Mouse (Mus musculus) frontal cortex, adult 2 months (tissue): ENCODE measurements around the gene Hsf4. TPM values are rescaled to one million over a fixed set of nuclear protein-coding genes. Genes with fewer than 3 reads are reported as not detected.
"Not testable (repeated sequence)": the region's sequence is repeated elsewhere in the genome, so short reads cannot be mapped to it uniquely, and the experiment has no call there.

ENCODE experiments used
- DNase-seq, 2 experiments: peaks; one replicate each; pipeline ENCODE4 v3.0.0; 2022; ENCODE audit warnings: low spot score in 1 of 2; ENCODE audit errors: extremely low spot score in 1 of 2
- polyA plus RNA-seq: library from polyadenylated mRNA; depleted of rRNA; stranded (reverse); fragments of >200 nt; gene quantifications from 2 replicates; pipeline ENCODE4 v1.2.3, GENCODE M21; 2012

Gene Hsf4
- polyA plus RNA-seq, 1 experiment: 20.2 TPM

DNA sequence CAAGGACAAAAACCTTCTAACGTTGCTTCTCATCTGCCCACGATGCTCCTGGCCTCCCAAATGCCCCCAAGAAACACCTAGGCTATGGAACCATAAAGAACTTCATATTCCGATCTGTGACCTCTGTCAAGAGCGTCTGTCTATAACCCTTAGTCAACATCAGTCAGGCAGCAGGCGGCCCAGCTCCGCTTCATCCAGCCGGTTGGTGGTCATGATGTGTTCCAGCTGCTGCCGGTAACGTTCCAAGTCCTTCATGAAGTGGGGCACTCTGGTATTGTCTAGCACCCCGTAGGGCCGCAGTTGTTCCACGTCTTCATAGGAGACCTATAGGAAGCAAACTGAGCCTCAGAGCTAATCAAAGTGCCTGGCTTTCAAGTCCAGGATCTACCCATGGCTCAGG, 12.2 kb downstream of the Hsf4 start:
- no peak for DNase-seq

- DNase-seq: no peak
Observed at GRCm38 (mm10) chr8:105282239-105282638, 12.6 kb downstream of the Hsf4 start.

DNA sequence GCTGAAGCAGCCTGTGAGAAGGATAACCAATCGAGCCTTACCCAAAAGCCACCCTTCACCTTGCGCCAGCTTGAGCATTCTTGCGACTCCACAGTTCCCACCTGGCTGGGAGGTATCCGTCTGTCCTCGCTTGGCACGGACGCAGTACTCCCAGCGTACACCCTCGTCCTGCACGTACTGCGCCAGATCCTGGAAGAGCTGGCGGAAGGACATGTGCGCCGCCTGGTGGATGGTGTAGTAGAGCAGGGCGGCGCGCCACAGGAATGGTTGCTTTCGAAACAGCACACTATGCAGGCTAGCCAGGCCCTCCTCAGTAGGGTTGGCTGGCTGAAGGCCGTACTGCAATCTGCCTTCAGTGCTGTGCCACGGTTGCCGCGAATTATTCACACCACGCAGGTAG, 13.5 kb downstream of the Hsf4 start:
- DNase-seq: no peak

DNA sequence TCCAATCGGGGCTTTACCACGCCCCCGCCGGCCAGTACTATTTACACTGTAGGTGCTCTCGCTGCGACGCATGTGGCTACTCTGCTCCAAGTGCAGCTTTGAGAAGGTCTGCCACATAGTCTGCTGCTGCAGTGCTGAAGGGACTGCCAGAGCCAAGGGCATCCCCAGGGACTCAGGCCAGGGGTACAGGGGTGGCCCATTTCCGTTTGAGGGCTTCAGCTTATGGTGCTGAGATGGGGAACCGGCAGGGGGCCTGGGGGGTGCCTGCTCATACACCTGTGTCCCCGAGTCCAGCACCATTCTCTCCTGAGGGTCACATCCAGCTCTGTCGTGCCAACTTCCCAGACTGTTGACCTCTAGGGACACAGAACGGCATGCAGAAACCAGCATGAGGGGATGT, 15.9 kb downstream of the Hsf4 start:
- no peak for DNase-seq

GRCm38 (mm10) chr8:105286907-105287306, 17.3 kb downstream of the Hsf4 start:
- DNase-seq: no peak

DNA sequence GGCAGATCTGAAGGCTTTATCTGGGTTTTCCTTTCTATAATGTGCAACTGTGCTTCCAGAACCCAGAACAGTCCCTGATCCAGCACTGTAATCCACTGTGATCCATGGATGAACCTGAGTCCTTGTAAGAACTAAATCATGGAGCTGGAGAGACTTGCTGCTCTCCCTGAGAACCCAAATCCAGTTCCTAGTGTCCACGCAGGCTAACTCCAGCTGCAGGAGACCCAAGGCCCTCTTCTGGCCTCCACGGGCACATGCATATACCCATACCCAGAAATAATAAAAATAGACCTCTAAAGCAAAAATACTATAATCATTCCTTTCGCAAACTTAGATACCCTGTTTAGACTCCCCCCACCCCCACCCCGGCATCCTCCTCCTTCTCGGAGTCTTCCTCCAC, 18.6 kb downstream of the Hsf4 start:
- no peak for DNase-seq

DNA sequence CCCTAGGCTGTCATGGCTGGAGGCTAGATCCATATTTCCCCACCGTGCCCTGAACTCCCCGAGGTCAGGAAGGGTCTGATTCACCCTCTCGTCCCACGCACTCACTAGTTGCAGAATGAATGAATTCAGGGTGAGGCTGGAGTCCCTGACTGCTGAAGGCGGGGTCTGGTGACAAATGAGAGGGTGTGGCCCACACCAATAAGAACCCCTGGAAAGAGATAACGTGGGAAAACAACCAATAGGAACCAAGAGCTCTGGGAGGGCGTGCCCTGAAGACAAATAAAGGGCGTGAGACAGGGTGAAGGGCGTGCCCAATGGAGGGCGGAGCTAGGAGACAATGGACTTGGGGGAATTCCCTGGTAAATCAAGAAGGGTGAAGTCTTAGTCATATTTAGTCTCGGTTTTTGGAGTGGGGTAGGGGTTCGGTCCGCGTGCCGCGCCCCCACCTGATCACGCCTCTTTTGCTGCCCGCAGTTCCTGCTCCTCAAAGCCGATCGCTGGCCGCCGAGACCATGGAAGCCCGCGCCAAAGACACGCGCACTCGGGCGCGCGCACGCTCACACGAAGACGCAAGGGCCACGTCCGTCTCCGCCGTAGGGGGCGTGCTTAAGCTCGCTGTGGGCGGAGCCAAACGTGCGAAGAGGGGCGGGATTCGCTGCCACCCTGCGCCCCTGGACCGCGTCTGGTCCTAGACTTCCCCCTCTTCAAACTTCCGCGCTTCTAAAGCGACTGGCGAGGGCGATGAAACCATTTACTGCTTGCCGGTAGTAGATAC, 19.5 kb downstream of the Hsf4 start:
- DNase-seq: peak; percentile 90 to 95

DNA sequence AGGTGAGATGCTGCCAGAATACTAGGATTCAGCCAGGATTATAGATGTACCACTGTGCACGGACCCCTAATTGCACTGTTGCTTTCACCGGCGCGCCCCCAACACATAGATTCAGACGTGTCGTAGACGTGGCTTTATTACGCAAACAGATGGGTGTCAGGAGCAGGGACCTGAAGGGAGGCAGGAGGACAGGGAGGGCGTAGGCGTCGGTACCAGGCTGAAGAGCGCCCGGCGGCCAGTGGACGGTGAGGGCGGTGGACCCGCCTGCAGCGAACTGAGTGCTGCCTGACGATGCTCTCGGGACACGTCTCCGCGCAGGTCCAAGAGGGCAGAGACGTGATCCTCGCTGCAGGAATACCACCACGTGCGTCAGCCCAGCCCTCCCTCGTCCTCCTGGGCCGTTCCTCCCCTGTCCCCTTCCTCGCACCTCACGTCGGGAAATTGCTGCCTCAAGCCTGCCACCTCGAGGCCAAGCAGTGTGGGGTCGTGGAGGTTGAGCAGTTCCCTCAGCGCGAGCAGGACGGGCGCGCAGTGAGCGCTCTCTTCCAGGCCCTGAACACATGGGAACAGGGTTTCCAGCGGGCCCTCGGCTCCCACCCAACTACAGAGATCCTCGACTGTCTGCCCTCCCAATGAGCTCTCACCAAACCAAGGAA, 20.3 kb downstream of the Hsf4 start, which contains the start of gene 4931428F04Rik:
4931428F04Rik (minus strand) TSS at position 60 of the 656 bp plus-strand sequence.
- DNase-seq: no peak

DNA sequence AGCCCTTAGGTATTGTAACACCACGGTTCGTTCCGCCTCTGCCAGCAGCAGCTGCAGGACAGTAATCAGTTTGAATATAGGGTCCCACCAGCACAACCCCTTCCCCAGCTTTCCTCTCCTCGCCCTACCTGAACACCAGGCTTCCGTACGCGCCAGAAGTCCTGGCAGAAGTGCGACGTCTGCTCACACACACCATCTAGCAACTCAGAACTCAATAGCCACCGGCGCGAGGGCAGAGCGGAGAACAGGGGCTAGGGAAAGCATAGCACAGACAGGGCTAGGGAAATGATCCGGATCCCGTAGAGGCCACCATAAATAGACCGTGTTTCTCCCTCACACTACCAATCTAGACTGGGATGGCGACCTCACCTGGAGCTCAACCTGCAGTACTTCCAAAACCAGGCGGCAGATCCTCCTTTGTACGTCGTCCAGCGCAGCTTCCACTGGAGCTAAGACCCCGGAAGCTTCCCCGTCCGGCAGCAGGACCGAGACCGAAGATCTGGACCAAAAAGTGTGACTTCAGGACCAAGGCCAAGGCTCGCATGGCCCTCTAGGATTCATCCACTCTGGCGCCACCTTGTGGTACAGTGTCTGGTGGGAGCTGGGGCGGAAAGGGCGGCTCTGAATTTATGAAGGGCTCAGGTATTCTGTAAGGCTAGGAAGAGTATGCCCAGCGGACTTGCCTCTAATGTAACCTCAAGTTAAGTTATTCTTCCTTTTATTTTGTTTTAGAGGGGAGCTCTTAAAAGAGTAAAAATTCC, 21.1 kb downstream of the Hsf4 start:
- DNase-seq: peak in 1 of 2 experiments; percentile 86

DNA sequence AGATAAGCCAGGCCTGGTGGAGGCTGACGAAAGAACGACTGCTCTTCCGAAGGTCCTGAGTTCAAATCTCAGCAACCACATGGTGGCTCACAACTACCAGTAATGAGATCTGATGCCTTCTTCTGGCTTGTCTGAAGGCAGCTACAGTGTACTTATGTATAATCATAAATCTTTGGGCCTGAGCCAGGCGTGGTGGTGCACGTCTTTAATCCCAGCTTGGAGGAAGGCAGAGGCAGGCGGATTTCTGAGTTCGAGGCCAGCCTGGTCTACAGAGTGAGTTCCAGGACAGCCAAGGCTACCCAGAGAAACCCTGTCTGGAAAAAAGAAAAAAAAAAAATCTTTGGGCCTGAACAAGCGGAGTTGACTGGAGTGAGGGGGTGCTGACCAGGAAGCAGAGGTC, 21.8 kb downstream of the Hsf4 start:
- not testable (repeated sequence) for DNase-seq

DNA sequence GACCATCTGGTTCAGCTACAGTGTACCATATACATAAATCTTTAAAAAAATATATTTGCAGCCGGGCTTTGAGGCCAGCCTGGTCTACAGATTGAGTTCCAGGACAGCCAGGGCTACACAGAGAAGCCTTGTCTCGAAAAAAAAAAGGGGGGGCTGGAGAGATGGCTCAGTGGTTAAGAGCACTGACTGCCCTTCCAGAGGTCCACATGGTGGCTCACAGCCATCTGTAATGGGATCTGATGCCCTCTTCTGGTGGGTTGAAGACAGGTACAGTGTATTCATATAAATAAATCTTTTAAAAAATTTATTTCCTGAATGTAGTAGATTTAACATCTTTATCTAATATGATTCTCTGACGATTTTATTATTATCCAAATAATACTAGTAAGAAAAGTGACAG, 22.2 kb downstream of the Hsf4 start:
- DNase-seq: not testable (repeated sequence)

DNA sequence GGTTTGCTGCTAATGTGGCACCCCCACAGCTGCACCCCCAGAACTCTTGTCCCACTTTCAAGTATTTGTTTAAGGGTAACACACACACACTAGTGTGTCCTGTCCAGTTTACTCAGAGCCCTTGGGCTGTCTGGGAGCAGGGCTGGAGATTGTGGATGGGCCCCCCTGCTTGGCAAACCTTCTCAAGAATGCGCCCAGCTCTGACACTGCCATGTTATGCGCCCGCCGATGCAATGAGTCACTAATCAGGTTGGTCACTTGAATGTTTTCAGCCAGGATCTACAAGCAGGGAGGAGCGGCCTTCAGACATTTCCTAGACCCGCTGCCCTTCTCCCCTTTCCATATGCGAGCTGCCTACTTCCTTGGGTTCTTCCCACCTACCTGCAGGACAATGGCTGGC, 22.9 kb downstream of the Hsf4 start:
- no peak for DNase-seq

- no peak for DNase-seq
Observed at GRCm38 (mm10) chr8:105293405-105293804, 23.8 kb downstream of the Hsf4 start.

- DNase-seq: no peak
Observed at GRCm38 (mm10) chr8:105294776-105295175, 25.2 kb downstream of the Hsf4 start.

GRCm38 (mm10) chr8:105295256-105295655, 25.7 kb downstream of the Hsf4 start:
- no peak for DNase-seq

- no peak for DNase-seq
Observed at GRCm38 (mm10) chr8:105295895-105296573, 26.4 kb downstream of the Hsf4 start, which contains the start of gene Exoc3l. Gene Exoc3l (minus strand): TSS chr8:105296101.

DNA sequence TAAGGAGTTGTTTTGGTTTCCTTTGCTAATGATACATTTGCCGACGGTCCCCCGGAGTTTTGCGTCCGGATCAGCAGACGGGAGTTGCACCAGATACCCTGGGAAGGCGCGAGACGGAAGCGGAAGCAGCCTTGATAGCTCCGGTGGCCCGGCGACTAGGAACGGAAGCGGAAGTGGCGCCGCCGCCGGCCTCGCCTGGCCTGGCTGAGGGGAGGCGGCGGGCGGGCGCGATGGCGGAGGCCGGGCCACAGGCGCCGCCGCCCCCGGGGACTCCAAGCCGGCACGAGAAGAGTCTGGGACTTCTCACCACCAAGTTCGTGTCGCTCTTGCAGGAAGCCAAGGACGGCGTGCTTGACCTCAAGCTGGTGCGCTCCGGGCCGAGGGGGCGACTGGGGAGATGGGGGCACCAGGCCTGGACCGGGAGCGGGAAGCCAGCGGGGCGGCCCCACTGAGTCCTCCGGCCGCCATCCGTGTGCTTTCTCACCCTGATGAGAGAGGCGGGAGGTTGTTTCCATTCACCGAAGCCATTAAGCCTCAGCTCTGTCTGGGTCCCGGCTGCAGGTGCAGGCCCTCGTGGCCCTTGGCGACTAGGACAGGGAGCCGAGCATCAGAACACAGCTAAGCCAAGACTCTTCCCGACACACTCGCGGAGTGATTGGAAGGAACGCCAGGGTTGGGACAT, 28.1 kb downstream of the Hsf4 start, which contains the start of gene E2f4:
E2f4 (plus strand) TSS at position 153 of the 682 bp plus-strand sequence.
- peak; percentile 81 to 96 for DNase-seq

DNA sequence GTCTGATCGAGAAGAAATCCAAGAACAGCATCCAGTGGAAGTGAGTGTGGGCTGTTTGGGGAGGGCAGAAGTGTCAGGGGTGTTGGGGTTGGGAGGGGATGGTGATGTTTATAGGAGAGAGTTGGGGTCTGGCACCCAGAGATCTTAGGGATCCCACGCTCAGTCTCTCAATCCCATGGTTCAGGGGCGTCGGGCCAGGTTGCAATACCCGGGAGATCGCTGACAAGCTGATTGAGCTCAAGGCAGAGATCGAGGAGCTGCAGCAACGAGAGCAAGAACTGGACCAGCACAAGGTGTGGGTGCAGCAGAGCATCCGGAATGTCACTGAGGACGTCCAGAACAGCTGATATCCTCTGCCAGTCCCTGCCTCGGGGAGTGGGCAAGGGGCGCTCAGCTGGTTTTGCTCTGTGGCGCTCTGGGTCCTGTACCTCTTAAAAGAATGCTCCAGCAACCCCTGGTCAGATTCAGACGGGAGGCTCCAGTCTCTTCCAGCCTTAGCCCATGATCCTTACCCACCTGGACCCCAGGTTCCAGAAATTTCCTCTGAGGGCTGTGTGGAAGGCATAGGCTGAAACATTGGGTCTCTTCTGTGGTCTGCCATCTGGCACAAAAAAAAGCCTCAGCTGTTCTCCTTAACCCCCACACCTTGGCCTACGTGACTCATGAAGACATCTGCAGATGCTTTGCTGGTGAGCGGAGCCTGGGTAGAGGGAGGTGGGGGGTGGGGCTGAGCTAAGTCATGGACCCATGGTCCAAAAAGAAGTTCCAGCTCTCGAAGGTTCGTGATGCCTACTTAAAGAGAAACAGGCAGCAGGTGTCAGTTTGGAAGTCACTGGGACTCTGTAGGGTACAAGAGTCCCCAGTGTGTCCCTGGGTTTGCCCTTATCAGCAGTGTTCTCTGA, 29.0 kb downstream of the Hsf4 start:
- no peak for DNase-seq

- no peak for DNase-seq
Observed at GRCm38 (mm10) chr8:105299962-105300361, 30.4 kb downstream of the Hsf4 start.
